Mouse (Mus musculus): ENCODE data around the gene Pfkfb1.

GRCm38 (mm10) chrX:150540111-150540510 lies 47.9 kb upstream of the Pfkfb1 start:
- TF ChIP-seq CHD2 (IDR thresholded peaks at IDR 0.05; ENCODE audit: low read length) (no peak), CTCF (conservative IDR thresholded peaks at IDR 0.05 in 1 of 2, IDR thresholded peaks at IDR 0.05 in 1 of 2; ENCODE audit: low read depth in 2 of 2, low read length in 2 of 2) (no peak), MYC (IDR thresholded peaks at IDR 0.05; ENCODE audit: low read depth, low read length) (no peak), NELFE (IDR thresholded peaks at IDR 0.05; ENCODE audit: low read depth, low read length) (no peak), POLR2A (IDR thresholded peaks at IDR 0.05; ENCODE audit: low read depth, low read length) (no peak), SMC3 (IDR thresholded peaks at IDR 0.05; ENCODE audit: low read depth, low read length) (no peak), NRF1 (IDR thresholded peaks at IDR 0.05; ENCODE audit: low read depth, low read length) (no peak), ZC3H11A (IDR thresholded peaks at IDR 0.05; ENCODE audit: low read depth, low read length) (no peak), MAX (IDR thresholded peaks at IDR 0.05; ENCODE audit: low read length) (no peak), ETS1 (conservative IDR thresholded peaks at IDR 0.05; ENCODE audit: low read depth, low read length) (no peak), ZNF384 (IDR thresholded peaks at IDR 0.05; ENCODE audit: low read depth, low read length) (no peak)

Measured in CH12.LX (cell line).